Mouse (Mus musculus) ES-Bruce4 (cell line): ENCODE data around the gene Sorl1. TPM values are rescaled to one million over a fixed set of nuclear protein-coding genes. Genes with fewer than 3 reads are reported as not detected.
A peak's percentile ranks its signal among the peaks of the same experiment; 100 is the strongest.

Experiments used
- H3K27ac ChIP-seq: 2 replicates; pipeline ENCODE4 v1.5.1; 2012; ENCODE audit warnings: low read length, inconsistent platforms; ENCODE audit not compliant: insufficient read depth
- H3K27me3 ChIP-seq: 2 replicates; pipeline ENCODE4 v1.6.1; 2012; ENCODE audit warnings: mild to moderate bottlenecking, low read length, inconsistent platforms; ENCODE audit not compliant: control insufficient read depth, poor library complexity, insufficient read depth, severe bottlenecking
- H3K36me3 ChIP-seq: 2 replicates; pipeline ENCODE4 v1.6.1; 2012; ENCODE audit warnings: inconsistent platforms, mild to moderate bottlenecking, low read length, moderate library complexity; ENCODE audit not compliant: control insufficient read depth, poor library complexity, insufficient read depth, severe bottlenecking
- H3K4me1 ChIP-seq: one replicate; pipeline ENCODE4 v1.8.1; 2011; ENCODE audit warnings: low read length; ENCODE audit not compliant: control insufficient read depth, insufficient read depth
- H3K4me3 ChIP-seq: 2 replicates; pipeline ENCODE4 v1.5.1; 2011; ENCODE audit warnings: low read depth, mild to moderate bottlenecking, low read length
- H3K9ac ChIP-seq: 2 replicates; pipeline ENCODE4 v1.6.1; 2012; ENCODE audit warnings: low read depth, mild to moderate bottlenecking, inconsistent platforms; ENCODE audit not compliant: poor library complexity, severe bottlenecking
- H3K9me3 ChIP-seq: replicated peaks from 2 replicates; pipeline ENCODE4 v1.6.1; 2012; ENCODE audit warnings: mild to moderate bottlenecking, low read length, inconsistent platforms; ENCODE audit not compliant: control insufficient read depth, poor library complexity, insufficient read depth, severe bottlenecking
- CTCF ChIP-seq: IDR thresholded peaks from one replicate; pipeline ENCODE4 v1.8.1; 2011; ENCODE audit warnings: low read depth, low read length
- EP300 ChIP-seq: IDR thresholded peaks from 2 replicates; pipeline ENCODE4 v1.6.1; 2011; ENCODE audit warnings: low read depth, low read length; ENCODE audit not compliant: insufficient read depth
- POLR2A ChIP-seq: IDR thresholded peaks from one replicate; pipeline ENCODE4 v1.8.1; 2011; ENCODE audit warnings: low read length; ENCODE audit not compliant: insufficient read depth
- polyA plus RNA-seq: library from polyadenylated mRNA; stranded (reverse); fragments of >200 nt; gene quantifications from 2 replicates; pipeline ENCODE4 v1.2.4, GENCODE M21; 2011; ENCODE audit warnings: low read depth; ENCODE audit not compliant: missing spikeins, insufficient read depth, insufficient read length

The Sorl1 gene
- polyA plus RNA-seq, 1 experiment = 17.6 TPM

- H3K9me3 ChIP-seq = no peaks in the 10 kb centered on the region
- no peak for TF ChIP-seq EP300
- TF ChIP-seq CTCF = no peak
- TF ChIP-seq POLR2A = no peak
- peaks cover 2% of the 10 kb centered on the region for H3K4me1 ChIP-seq
- no peak overlapping the region for H3K9ac ChIP-seq
- no peak overlapping the region for H3K4me3 ChIP-seq
- no peaks in the 10 kb centered on the region for H3K27me3 ChIP-seq
- H3K36me3 ChIP-seq = no peaks in the 10 kb centered on the region
- no peak overlapping the region for H3K27ac ChIP-seq
These were observed 179.1 kb downstream of the Sorl1 start for GRCm38 (mm10) chr9:41944964-41945363.

GRCm38 (mm10) chr9:41942970-41943635, 181.0 kb downstream of the Sorl1 start:
- Histone ChIP-seq H3K27me3 (no peaks in the 10 kb centered on the region), H3K9me3 (no peaks in the 10 kb centered on the region), H3K9ac (no peak overlapping the region), H3K36me3 (no peaks in the 10 kb centered on the region), H3K27ac (no peak overlapping the region), H3K4me3 (no peak overlapping the region), H3K4me1 (no peaks in the 10 kb centered on the region)
- TF ChIP-seq CTCF (no peak), POLR2A (no peak), EP300 (peak; percentile 51; the same call in 1 of the 2 replicates)

DNA sequence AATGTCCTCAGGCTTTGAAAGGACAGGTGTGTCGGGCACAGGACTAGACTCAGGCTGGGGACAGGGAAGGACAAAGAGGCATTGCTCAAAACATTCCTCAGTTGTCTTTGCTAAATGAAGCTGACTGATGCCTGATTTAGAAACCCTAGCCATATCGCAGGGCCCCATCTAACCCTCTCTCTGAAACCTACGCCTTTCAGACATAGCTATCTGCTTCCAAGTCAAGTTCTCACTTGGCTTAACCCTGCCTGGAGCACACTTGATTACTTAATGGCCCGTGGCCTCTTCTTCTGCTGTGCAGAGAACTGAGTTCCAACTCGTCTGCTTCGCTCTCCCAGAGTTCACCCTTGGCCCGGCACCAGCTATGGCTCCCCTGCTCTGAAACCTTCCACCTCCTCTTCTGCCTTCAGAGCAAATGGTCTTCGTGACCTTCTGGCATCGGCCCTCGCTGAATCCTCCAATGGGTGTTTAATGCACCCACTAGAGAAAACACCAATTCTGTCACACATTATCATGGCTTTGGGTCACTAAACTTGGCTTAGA, 183.7 kb downstream of the Sorl1 start:
- no peak overlapping the region for H3K9ac ChIP-seq
- no peak overlapping the region for H3K4me3 ChIP-seq
- H3K9me3 ChIP-seq = no peaks in the 10 kb centered on the region
- no peak overlapping the region for H3K27ac ChIP-seq
- no peaks in the 10 kb centered on the region for H3K27me3 ChIP-seq
- no peak for TF ChIP-seq CTCF
- no peak for TF ChIP-seq EP300
- no peak for TF ChIP-seq POLR2A
- no peaks in the 10 kb centered on the region for H3K36me3 ChIP-seq
- H3K4me1 ChIP-seq = no peaks in the 10 kb centered on the region

- Histone ChIP-seq H3K4me1 (no peaks in the 10 kb centered on the region), H3K4me3 (no peak overlapping the region), H3K27ac (no peak overlapping the region), H3K9ac (no peak overlapping the region), H3K36me3 (no peaks in the 10 kb centered on the region), H3K27me3 (no peaks in the 10 kb centered on the region), H3K9me3 (no peaks in the 10 kb centered on the region)
- TF ChIP-seq POLR2A (no peak), EP300 (no peak), CTCF (no peak)
These were observed 185.6 kb downstream of the Sorl1 start for GRCm38 (mm10) chr9:41938449-41938848.

GRCm38 (mm10) chr9:41937967-41938348, 186.1 kb downstream of the Sorl1 start:
- peak overlapping the region; percentile 1; the same call in 1 of the 2 replicates for H3K27ac ChIP-seq
- H3K9ac ChIP-seq = no peak overlapping the region
- H3K36me3 ChIP-seq = no peaks in the 10 kb centered on the region
- H3K27me3 ChIP-seq = no peaks in the 10 kb centered on the region
- H3K4me3 ChIP-seq = no peak overlapping the region
- TF ChIP-seq CTCF = no peak
- no peak for TF ChIP-seq EP300
- TF ChIP-seq POLR2A = no peak
- no peaks in the 10 kb centered on the region for H3K9me3 ChIP-seq
- H3K4me1 ChIP-seq = no peaks in the 10 kb centered on the region

GRCm38 (mm10) chr9:41937341-41937966, 186.6 kb downstream of the Sorl1 start:
- TF ChIP-seq POLR2A (no peak), EP300 (no peak), CTCF (no peak)
- no peaks in the 10 kb centered on the region for H3K4me1 ChIP-seq

More at GRCm38 (mm10) chr9:41937341-41937966, 186.6 kb downstream of the Sorl1 start:
- H3K9me3 ChIP-seq = no peaks in the 10 kb centered on the region
- peak overlapping the region; percentile 1; the same call in 1 of the 2 replicates for H3K27ac ChIP-seq
- no peaks in the 10 kb centered on the region for H3K27me3 ChIP-seq
- H3K36me3 ChIP-seq = no peaks in the 10 kb centered on the region
- no peak overlapping the region for H3K4me3 ChIP-seq
- no peak overlapping the region for H3K9ac ChIP-seq
